Mouse (Mus musculus) left cerebral cortex, postnatal 36 days (tissue): ENCODE data around the gene Sept14. TPM values are rescaled to one million over a fixed set of nuclear protein-coding genes. Genes with fewer than 3 reads are reported as not detected.

Experiments
- DNase-seq, 2 experiments: peaks; one replicate each; pipeline ENCODE4 v3.0.0; 2021 to 2022; ENCODE audit warnings: low spot score in 2 of 2, mixed read lengths in 1 of 2
- intact Hi-C: fragments of 180-260 bp; cut with DNase I; formaldehyde crosslinking; loops from one replicate; pipeline ENCODE4 v1.15.1; 2025
- total RNA-seq, 2 experiments: library from RNA; stranded (reverse); gene quantifications; 2 replicates each; pipeline ENCODE4 v1.2.3; 2021

The Sept14 gene
- not detected for total RNA-seq

DNA sequence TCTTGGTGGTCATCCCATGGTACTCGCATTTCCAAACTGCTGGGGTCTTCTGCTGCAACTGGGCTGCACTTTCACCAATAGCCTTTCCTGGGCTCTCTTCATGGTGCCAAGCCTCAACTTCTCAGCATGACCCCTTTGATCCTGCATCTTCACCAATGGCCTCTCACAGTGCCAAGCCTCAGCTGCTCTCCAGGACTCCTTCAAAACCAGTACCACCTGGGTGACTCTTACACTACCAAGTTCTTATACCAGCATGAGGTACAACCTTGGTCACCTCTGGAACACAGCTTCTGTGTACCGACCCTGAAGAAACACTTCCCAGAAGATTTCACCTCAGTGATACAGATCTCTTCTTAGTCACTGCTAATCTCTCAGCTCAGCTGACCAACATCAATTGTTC lies at the start of gene Sept14:
Gene Sept14 (minus strand): TSS at position 101 of the 400 bp plus-strand sequence.
- no peak for DNase-seq
- intact Hi-C loops: no loop called here

GRCm38 (mm10) chr5:129756886-129757285 lies 48.6 kb upstream of the Sept14 start:
- no peak for DNase-seq
- intact Hi-C loops: no loop called here

- no peak for DNase-seq
- intact Hi-C loops: no loop called here
Observed at GRCm38 (mm10) chr5:129744050-129744449, 35.7 kb upstream of the Sept14 start.

- intact Hi-C loops: no loop called here
Observed at GRCm38 (mm10) chr5:129742903-129743488, 34.7 kb upstream of the Sept14 start.

GRCm38 (mm10) chr5:129740976-129741375 lies 32.7 kb upstream of the Sept14 start:
- no peak for DNase-seq
- intact Hi-C loops: no loop called here

More at GRCm38 (mm10) chr5:129742903-129743488, 34.7 kb upstream of the Sept14 start:
- no peak for DNase-seq

- intact Hi-C loops: no loop called here
- no peak for DNase-seq
Observed at GRCm38 (mm10) chr5:129731021-129731420, 22.7 kb upstream of the Sept14 start.

GRCm38 (mm10) chr5:129730344-129730743 lies 22.0 kb upstream of the Sept14 start:
- DNase-seq: no peak
- intact Hi-C loops: no loop called here

DNA sequence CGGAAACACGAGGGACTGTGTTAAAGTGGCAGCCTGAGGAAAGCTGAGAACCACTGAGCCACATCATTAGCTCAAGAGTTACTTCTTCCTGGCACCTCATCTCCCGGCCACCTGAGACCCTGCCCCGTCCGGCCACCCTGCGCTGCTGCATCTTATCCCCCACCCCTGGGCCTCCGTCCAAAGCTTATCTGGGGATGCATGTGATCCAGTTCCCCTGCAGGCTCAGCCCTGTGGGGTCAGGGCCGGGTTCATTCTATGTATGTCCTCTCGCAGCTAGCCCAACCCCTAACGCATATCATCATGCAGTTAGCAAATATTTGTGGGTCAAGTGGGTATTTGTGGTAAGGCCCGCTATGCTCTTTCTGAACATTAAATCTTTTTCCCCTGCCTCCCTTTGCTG lies 21.0 kb upstream of the Sept14 start:
- DNase-seq: no peak
- intact Hi-C loops: no loop called here

DNA sequence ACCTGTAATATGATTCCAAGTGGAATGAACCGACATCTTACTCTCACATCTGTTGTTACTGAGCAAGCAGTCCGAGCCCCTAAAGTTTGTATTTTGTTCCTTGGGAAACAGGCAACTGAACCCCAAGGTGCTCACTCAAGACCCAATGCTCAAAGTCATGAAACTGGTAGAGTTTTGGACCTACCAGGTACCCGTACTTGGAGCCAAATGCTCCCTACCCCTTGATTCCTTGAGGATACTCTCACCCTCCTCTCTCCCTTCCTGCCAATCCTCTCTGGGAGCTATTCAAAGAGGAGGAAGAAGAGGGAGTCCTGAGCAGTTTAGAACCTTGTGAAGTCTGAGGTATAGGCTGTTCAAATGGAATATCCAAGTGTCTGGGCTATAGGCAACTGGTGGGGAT lies 18.5 kb upstream of the Sept14 start:
- intact Hi-C loops: no loop called here
- no peak for DNase-seq

GRCm38 (mm10) chr5:129725774-129726392 lies 17.6 kb upstream of the Sept14 start:
- intact Hi-C loops: no loop called here
- DNase-seq: no peak

DNA sequence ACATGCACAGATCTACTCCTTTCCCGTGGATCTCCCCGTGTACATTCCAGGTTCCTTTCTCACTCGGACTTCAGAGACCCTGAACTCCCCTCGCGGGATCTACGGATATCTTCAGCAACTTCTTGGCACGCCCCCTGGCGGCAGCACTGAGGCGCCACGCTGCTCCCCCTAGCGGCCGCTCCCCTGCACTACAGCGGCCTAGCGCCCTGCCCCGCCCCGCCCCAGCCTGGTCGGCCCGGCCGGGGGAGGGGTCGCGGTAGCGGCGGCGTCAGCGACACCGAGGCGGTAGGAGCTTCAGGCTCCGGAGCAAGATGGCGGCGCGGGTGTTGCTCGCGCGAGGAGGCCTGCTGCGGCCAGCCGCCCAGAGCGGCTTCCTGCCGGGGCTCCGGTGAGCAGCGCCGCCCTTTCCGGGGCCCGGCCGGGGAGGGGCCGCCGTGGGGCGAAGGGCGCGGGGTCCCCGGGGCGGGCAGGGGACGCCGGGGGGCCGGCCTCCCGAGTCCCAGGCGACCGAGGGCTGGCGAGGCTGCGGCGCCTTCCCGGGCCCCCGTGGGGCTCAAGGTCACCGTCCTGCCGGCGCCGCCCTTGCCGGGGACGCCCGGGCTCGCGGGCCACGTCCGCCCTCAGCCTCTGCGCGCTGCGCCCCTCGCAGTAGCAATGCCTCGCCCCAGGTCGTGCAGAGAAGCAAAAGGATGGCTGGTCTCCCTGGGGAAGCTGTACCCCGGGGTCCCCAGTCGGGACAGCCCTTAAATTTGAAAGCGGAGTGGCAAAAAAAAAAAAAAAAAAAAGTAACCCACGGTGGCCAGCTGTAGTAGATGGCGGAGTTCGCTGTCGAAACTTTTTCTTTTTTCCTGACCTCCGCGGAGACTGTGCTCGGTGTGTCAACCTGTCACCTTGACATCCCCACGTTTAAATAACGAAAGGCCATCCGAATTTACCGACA lies 16.8 kb upstream of the Sept14 start, which contains the start of gene Nipsnap2:
Gene Nipsnap2 (plus strand): TSS at position 230 of the 940 bp plus-strand sequence.
- DNase-seq: peak; percentile 92
- intact Hi-C loops: loop anchor here (5.0 kb wide), 1 partner anchor 113 kb away; no protein-coding TSS in a partner anchor

- DNase-seq: no peak
- intact Hi-C loops: loop anchor here (5.0 kb wide), 1 partner anchor 112 kb away; no protein-coding TSS in a partner anchor
Observed at GRCm38 (mm10) chr5:129724268-129724667, 16.0 kb upstream of the Sept14 start.

- intact Hi-C loops: loop anchor here (5.0 kb wide), 1 partner anchor 108 kb away; no protein-coding TSS in a partner anchor
- DNase-seq: no peak
Observed at GRCm38 (mm10) chr5:129720176-129720575, 11.9 kb upstream of the Sept14 start.

DNA sequence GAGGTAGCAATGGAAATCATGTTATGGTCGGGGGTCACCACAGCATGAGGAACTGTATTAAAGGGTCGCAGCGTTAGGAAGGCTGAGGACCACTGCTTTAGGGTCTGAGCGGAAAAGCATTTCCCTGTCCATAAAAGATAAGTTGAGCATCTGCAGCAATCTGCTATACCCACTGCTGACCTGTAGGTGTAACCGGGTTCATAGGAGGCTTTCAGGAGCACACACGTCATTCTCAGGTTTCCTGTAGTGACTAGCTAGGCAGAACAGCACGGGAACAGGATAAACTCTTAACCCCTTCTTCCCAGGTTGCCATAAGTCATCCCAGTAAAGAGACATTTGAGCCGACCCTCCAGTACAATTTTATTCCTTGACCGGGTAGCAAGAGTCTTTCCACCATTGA lies 8.7 kb upstream of the Sept14 start:
- intact Hi-C loops: no loop called here
- no peak for DNase-seq

DNA sequence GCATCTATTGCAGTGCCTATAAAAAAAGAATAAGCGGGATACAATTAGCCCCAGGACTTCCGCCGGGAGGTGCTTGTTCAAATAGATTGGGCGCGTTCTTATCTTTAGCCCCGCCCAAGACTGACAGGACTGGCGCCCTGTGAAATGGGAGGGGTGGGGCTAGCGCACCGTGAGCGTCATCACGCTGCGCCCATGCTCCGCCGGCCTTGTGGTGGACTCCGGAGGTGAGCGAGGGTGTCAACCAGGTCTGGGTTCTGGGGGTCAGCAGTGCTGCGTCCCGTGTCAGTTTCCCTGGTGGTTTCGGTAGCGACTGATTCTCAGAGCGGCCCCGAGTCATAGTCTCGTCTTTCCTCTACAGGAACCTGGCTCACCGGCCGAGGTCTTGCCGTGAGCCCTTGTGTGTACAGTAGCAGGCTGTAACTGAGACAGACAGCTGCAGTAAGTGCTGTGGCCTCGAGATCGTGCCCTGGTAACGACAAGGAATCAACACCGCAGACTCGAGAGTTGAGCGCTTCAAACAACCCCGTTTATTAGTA lies 7.1 kb upstream of the Sept14 start, which contains the start of gene Mrps17:
Gene Mrps17 (plus strand): TSS at position 172 of the 536 bp plus-strand sequence.
- DNase-seq: peak; percentile 88 to 90
- intact Hi-C loops: no loop called here

DNA sequence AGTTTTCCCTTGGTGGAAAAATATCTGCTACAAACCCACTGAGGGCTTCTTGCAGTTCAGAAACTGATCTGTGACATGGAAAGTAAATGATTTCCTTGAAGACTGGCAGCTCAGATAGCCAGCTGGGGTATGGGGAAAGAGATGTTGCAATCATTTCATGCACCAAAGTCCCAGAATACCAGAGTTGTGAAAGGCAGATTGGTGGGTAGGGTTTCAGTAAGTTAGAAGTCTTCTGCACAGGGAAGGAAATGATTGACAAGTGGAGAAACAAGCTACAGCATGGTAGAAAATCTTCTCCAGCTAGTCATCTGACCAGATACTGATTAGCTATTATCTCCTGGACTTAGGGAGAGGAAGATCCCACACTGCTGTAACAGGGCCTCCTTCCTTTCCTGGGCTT lies 4.9 kb downstream of the Sept14 start:
- intact Hi-C loops: no loop called here
- no peak for DNase-seq

DNA sequence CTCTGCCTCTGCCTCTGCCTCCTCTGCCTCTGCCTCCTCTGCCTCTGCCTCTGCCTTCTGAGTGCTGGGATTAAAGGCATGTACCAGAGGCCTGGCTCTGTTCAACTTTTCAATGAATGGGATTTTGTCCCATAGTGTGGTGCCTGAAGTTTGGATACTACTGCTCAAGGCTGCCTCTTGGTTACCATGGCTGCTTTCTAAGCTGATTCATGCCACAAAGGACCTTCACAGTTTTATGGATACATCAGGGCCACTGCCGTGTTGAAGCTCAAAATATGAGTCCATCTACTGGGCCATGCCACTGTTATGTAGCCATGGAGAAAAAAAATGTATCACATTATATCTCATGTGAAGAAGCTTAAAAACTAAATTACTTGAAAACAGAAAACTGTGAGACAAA lies 6.6 kb downstream of the Sept14 start:
- intact Hi-C loops: no loop called here
- DNase-seq: no peak

DNA sequence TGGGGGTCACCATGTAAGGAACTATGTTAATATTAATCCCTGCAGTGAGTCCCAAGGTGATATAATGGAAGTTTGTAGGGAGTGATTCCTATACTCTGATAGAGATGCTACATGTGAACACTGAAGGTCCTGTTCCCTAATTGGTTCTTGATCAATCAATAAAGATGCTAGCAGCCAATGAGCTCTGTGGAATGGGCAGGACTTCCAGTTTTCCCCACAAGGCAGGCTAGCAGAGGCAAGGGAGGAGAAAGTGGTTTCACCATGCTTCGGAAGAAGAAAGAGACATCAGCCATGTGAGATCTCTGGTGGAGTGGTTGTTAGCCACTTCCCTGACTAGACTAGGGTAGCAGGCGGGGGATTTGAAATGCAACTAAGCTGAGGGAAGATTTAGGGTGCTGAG lies 7.8 kb downstream of the Sept14 start:
- intact Hi-C loops: no loop called here
- DNase-seq: no peak

- intact Hi-C loops: no loop called here
- no peak for DNase-seq
Observed at GRCm38 (mm10) chr5:129690528-129690927, 17.8 kb downstream of the Sept14 start.

GRCm38 (mm10) chr5:129687621-129688020 lies 20.7 kb downstream of the Sept14 start:
- intact Hi-C loops: no loop called here

More at GRCm38 (mm10) chr5:129687621-129688020, 20.7 kb downstream of the Sept14 start:
- no peak for DNase-seq
